Mouse (Mus musculus) naive thymus-derived CD4-positive, alpha-beta T cell, adult 5 months (primary cell): ENCODE measurements around the gene Ranbp1. TPM values are rescaled to one million over a fixed set of nuclear protein-coding genes. Genes with fewer than 3 reads are reported as not detected.

ENCODE experiments used
- polyA plus RNA-seq: library from polyadenylated mRNA; unstranded; fragments of 100-300 nt; shearing (Covaris generic); gene quantifications from one replicate; pipeline ENCODE4 v1.2.1, GENCODE M21; 2017

Ranbp1 gene
- polyA plus RNA-seq, result 159 TPM

DNA sequence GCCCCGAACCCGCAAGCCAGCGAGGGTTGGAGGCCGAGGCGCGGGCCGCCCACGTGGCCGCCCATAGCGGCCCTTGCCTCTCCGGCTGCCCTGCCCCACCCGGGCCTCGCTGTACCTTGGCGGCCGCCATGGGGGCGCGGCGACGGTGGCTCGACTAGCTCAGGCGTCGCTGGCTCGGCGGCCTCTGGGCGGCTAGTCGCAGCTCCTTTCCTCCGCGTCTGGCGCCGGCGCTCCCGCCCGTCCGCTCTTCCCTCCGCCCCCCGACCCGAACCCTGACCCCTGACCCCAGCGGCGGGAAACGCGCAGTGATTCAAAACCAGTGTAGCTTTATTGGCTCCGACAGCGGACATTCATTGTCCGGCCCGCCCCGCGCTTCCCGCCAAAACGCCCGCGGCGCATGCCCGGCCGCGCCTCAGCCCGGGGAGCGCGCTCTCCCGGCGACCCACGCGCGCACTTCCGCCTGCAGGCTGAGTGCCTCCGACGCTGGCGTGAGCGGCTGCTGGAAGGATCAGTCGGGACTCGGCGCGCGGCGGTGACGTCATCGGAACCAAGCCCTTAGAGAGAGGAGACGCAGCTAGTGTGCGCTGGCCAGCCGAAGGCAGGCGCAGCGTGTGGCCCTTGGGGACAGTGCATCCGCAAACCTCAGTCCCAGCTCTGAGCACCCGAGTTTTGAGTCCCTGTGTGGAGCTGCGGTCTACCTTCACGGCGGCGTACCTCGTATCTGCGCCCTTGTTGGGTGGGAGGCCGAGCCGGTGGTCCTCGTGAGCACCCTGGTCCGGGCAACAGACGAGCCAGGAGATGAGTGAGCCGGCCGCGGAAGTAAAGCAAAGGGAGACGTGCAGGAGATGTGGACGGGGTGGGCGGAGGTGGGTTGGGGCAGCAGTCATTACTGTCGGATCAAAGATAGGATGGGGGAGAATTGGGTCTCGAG lies at the start of gene Ranbp1, which contains the start of gene Trmt2a:
Gene Ranbp1 (minus strand): TSS at position 300 of the 931 bp plus-strand sequence.
Gene Trmt2a (plus strand): TSS at position 247 of the 931 bp plus-strand sequence.

DNA sequence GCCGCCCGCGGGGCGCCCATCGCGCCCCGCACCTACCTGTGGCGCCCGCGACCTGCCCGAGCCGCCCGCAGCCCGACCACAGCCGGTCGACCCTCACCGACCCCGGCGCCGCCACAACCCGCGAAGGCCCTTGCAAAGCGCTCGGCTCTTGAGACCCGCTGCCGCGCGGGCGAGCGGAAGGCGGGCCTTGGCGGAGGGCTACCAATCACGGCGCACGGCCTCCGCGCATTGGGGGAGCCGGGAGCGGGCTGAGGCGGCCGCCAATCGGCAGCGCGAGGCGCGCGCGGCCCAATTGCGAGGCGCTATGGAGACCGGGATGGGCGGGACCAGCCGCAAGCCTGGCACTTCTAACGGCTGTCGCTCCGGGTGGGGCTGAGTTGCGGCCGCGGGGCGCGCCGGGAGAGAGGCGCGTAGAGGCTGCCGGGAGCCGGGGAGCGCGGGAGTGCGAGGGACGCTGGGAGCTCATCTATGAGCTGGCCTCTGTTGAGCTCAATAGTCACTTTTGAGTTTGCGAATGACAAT lies 40.6 kb upstream of the Ranbp1 start, which contains the start of gene Dgcr8:
Gene Dgcr8 (minus strand): TSS at position 180 of the 522 bp plus-strand sequence.

DNA sequence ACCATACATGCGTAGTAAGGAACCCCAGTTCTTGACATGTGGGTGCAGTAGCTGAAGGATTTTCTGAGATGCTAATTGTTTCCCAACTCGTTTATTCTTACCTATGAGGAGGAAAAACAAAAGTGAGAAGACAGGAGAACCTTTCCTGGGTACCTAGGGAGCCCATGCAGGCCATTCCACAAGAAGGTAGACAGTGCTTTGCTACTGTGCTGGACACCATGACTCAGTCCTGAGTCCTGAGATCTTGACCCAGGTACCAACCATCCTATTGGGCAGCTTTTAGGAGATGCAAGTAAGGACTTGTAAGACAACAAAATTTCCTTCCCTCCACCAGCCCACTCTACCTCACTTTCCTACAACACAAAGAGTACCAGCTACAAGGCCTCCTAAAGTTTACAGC lies 9.7 kb upstream of the Ranbp1 start, which contains the start of gene Gm49776:
Gene Gm49776 (minus strand): TSS at position 101 of the 400 bp plus-strand sequence.

DNA sequence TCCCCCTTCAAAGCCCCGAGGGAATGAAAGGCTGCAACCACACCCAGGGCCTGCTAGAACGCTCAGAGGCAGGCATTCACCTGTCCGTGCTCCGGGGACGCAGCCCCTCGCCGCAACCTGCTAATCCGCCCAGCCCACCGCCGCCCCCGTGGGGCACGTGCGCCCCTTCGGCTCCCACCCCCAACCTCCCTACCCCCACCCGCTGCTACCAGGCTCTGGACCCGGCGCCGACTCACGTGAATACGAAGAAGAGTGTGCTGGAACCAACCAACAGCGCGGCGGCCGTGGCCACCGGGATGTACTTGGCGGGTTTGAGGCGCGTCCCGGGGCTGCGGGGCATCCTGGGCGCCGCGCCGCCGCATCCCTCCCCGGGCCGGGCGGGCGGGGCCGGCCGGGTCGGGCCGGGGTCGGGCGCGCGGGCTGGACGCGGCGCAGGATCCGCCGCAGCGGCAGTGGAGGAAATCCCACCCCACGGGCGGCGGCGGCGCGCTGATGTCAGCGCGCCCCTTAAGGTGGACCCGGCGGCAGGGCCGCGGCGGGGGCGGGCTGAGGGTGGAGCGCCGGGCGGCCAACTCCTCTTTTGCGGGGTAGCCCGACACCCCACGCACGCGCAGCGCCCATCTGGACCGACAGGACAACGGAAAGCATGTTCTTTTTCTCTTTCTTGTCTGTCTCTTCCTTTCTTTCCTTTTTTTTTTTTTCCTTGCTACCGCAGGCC lies 13.7 kb downstream of the Ranbp1 start, which contains the start of gene Zdhhc8:
Gene Zdhhc8 (minus strand): TSS at position 466 of the 718 bp plus-strand sequence.

DNA sequence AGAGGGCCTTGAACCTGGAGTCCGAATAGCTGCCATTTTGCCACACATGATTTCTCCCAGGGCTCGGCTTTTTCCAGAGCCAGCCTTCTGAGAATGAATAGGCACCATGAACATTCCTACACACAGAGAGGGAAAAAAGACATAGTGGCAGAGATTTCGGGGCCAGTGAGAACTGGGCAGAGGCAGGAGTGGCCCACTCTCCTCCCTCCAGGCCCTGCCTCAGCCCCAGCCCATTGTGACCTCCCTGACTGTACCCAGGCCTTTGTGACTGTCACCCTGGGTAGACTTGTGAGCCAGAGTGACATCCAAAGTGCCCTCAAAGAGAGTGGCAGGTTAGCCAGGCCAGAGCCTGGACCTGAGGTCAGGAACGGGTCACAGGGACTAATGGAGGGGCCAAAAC lies 31.0 kb downstream of the Ranbp1 start, which contains the start of gene Ccdc188:
Gene Ccdc188 (plus strand): TSS at position 301 of the 400 bp plus-strand sequence.

Other genes with a start within 250 kb of the Ranbp1 start
- gene Dgcr6, start 195.9 kb downstream of the Ranbp1 start, polyA plus RNA-seq, result 7.5 TPM
- 2.2 TPM for gene Prodh, start 158.5 kb downstream of the Ranbp1 start, polyA plus RNA-seq
- 0.17 TPM for gene Rtn4r, start 121.1 kb downstream of the Ranbp1 start, polyA plus RNA-seq
- gene Ccdc188, start 30.9 kb downstream of the Ranbp1 start, polyA plus RNA-seq, result not detected
- gene Zdhhc8, start 13.6 kb downstream of the Ranbp1 start, polyA plus RNA-seq, result 14.8 TPM
- gene Trmt2a, start 53 bp downstream of the Ranbp1 start, polyA plus RNA-seq, result 121 TPM
- not detected for gene Gm49776, start 9.6 kb upstream of the Ranbp1 start, polyA plus RNA-seq
- gene Dgcr8, start 40.5 kb upstream of the Ranbp1 start, polyA plus RNA-seq, result 13.0 TPM
- gene Tango2, start 99.4 kb upstream of the Ranbp1 start, polyA plus RNA-seq, result 39.0 TPM
- gene Arvcf, start 99.5 kb upstream of the Ranbp1 start, polyA plus RNA-seq, result 2.7 TPM
- 17.1 TPM for gene Txnrd2, start 177.7 kb upstream of the Ranbp1 start, polyA plus RNA-seq
- 12.1 TPM for gene Comt, start 178.1 kb upstream of the Ranbp1 start, polyA plus RNA-seq
- 11.9 TPM for gene Gnb1l, start 250.0 kb upstream of the Ranbp1 start, polyA plus RNA-seq